Mouse (Mus musculus) megakaryocyte, embryonic 14.5 days (primary cell): Measurements from ENCODE around the gene Gcnt3. TPM values are rescaled to one million over a fixed set of nuclear protein-coding genes. Genes with fewer than 3 reads are reported as not detected.

Experiments
- H3K27me3 ChIP-seq: replicated peaks from 2 replicates; pipeline ENCODE3; 2012; ENCODE audit warnings: inconsistent platforms
- H3K36me3 ChIP-seq: replicated peaks from 2 replicates; pipeline ENCODE3; 2012; ENCODE audit warnings: low read length, inconsistent platforms, mixed read lengths
- H3K4me1 ChIP-seq: 2 replicates; pipeline ENCODE4 v1.6.1; 2012; ENCODE audit warnings: inconsistent platforms
- H3K4me3 ChIP-seq: replicated peaks from 2 replicates; pipeline ENCODE3; 2012; ENCODE audit warnings: moderate library complexity, mild to moderate bottlenecking, inconsistent platforms
- H3K9me3 ChIP-seq: 2 replicates; pipeline ENCODE4 v1.6.1; 2012; ENCODE audit warnings: inconsistent platforms
- FLI1 ChIP-seq: IDR thresholded peaks from 2 replicates; pipeline ENCODE4 v1.6.1; 2012; ENCODE audit warnings: low read length, inconsistent platforms, mixed read lengths
- GATA1 ChIP-seq: IDR thresholded peaks from 3 replicates; pipeline ENCODE4 v1.6.1; 2012; ENCODE audit warnings: mixed read lengths, low read length, inconsistent platforms, borderline replicate concordance
- polyA plus RNA-seq: library from polyadenylated mRNA; stranded (reverse); fragments of >175 nt; gene quantifications from 2 replicates; pipeline ENCODE4 v1.2.3, GENCODE M21; 2012; ENCODE audit warnings: low replicate concordance; ENCODE audit not compliant: insufficient read depth

Gene Gcnt3
- polyA plus RNA-seq, 1 experiment: not detected

- Histone ChIP-seq H3K4me1 (peaks cover 28% of the 10 kb centered on the region), H3K4me3 (no peak overlapping the region), H3K9me3 (peaks cover 11% of the 10 kb centered on the region), H3K36me3 (no peaks in the 10 kb centered on the region), H3K27me3 (peaks cover 13% of the 10 kb centered on the region)
- TF ChIP-seq FLI1: no peak
- no peak for TF ChIP-seq GATA1
Observed at GRCm38 (mm10) chr9:70047839-70048238, 10.0 kb upstream of the Gcnt3 start.

- Histone ChIP-seq H3K36me3 (no peaks in the 10 kb centered on the region), H3K4me3 (no peak overlapping the region), H3K4me1 (peaks cover 28% of the 10 kb centered on the region), H3K9me3 (peaks cover 6% of the 10 kb centered on the region), H3K27me3 (peaks cover 15% of the 10 kb centered on the region)
- TF ChIP-seq FLI1: no peak
- TF ChIP-seq GATA1: no peak
Observed at GRCm38 (mm10) chr9:70046255-70046654, 8.4 kb upstream of the Gcnt3 start.

GRCm38 (mm10) chr9:70044865-70045264 is 7.0 kb upstream of the Gcnt3 start:
- peaks cover 25% of the 10 kb centered on the region for H3K4me1 ChIP-seq
- peaks cover 15% of the 10 kb centered on the region for H3K27me3 ChIP-seq
- no peaks in the 10 kb centered on the region; the same call in 1 of the 2 replicates for H3K9me3 ChIP-seq
- no peaks in the 10 kb centered on the region for H3K36me3 ChIP-seq
- H3K4me3 ChIP-seq: no peak overlapping the region
- no peak for TF ChIP-seq GATA1
- no peak for TF ChIP-seq FLI1

- H3K36me3 ChIP-seq: no peaks in the 10 kb centered on the region
- no peak overlapping the region for H3K4me3 ChIP-seq
- peaks cover 9% of the 10 kb centered on the region for H3K27me3 ChIP-seq
- TF ChIP-seq FLI1 (no peak), GATA1 (no peak)
- H3K4me1 ChIP-seq: peaks cover 12% of the 10 kb centered on the region
- peaks cover 5% of the 10 kb centered on the region; the same call in 1 of the 2 replicates for H3K9me3 ChIP-seq
Observed at GRCm38 (mm10) chr9:70042935-70043334, 5.0 kb upstream of the Gcnt3 start.

GRCm38 (mm10) chr9:70042137-70042536 is 4.2 kb upstream of the Gcnt3 start:
- H3K4me1 ChIP-seq: peaks cover 12% of the 10 kb centered on the region
- H3K36me3 ChIP-seq: no peaks in the 10 kb centered on the region
- peaks cover 7% of the 10 kb centered on the region for H3K27me3 ChIP-seq
- no peak overlapping the region for H3K4me3 ChIP-seq
- TF ChIP-seq FLI1 (no peak), GATA1 (no peak)
- H3K9me3 ChIP-seq: peaks cover 7% of the 10 kb centered on the region; the same call in 1 of the 2 replicates

- no peak for TF ChIP-seq FLI1
- no peak for TF ChIP-seq GATA1
- peaks cover 7% of the 10 kb centered on the region; the same call in 1 of the 2 replicates for H3K9me3 ChIP-seq
- H3K36me3 ChIP-seq: no peaks in the 10 kb centered on the region
- H3K27me3 ChIP-seq: peaks cover 13% of the 10 kb centered on the region
- no peak overlapping the region for H3K4me3 ChIP-seq
- H3K4me1 ChIP-seq: peaks cover 2% of the 10 kb centered on the region; the same call in 1 of the 2 replicates
Observed at GRCm38 (mm10) chr9:70040570-70040969, 2.7 kb upstream of the Gcnt3 start.

GRCm38 (mm10) chr9:70039597-70040385 is 1.9 kb upstream of the Gcnt3 start:
- TF ChIP-seq FLI1: no peak
- no peak for TF ChIP-seq GATA1
- peaks cover 7% of the 10 kb centered on the region; the same call in 1 of the 2 replicates for H3K9me3 ChIP-seq
- H3K36me3 ChIP-seq: no peaks in the 10 kb centered on the region
- H3K27me3 ChIP-seq: peaks cover 18% of the 10 kb centered on the region
- H3K4me1 ChIP-seq: no peaks in the 10 kb centered on the region
- no peak overlapping the region for H3K4me3 ChIP-seq

GRCm38 (mm10) chr9:70036646-70037045 is 1.2 kb downstream of the Gcnt3 start:
- no peaks in the 10 kb centered on the region for H3K36me3 ChIP-seq
- no peak for TF ChIP-seq FLI1
- no peak for TF ChIP-seq GATA1
- peaks cover 33% of the 10 kb centered on the region for H3K27me3 ChIP-seq
- H3K4me1 ChIP-seq: no peaks in the 10 kb centered on the region
- H3K9me3 ChIP-seq: peaks cover 7% of the 10 kb centered on the region; the same call in 1 of the 2 replicates
- no peak overlapping the region for H3K4me3 ChIP-seq

GRCm38 (mm10) chr9:70034702-70035101 is 3.2 kb downstream of the Gcnt3 start:
- no peaks in the 10 kb centered on the region for H3K36me3 ChIP-seq
- no peaks in the 10 kb centered on the region for H3K4me1 ChIP-seq
- peaks cover 7% of the 10 kb centered on the region; the same call in 1 of the 2 replicates for H3K9me3 ChIP-seq
- peaks cover 43% of the 10 kb centered on the region for H3K27me3 ChIP-seq
- H3K4me3 ChIP-seq: no peak overlapping the region
- no peak for TF ChIP-seq GATA1
- no peak for TF ChIP-seq FLI1

GRCm38 (mm10) chr9:70033056-70033455 is 4.8 kb downstream of the Gcnt3 start:
- no peaks in the 10 kb centered on the region for H3K4me1 ChIP-seq
- H3K4me3 ChIP-seq: no peak overlapping the region
- no peaks in the 10 kb centered on the region for H3K36me3 ChIP-seq
- H3K9me3 ChIP-seq: 0 out of 2 replicates have a peak, but pooled peaks cover 3% of the 10 kb centered on the region
- TF ChIP-seq FLI1: no peak
- TF ChIP-seq GATA1: no peak
- H3K27me3 ChIP-seq: peaks cover 48% of the 10 kb centered on the region
